Mouse (Mus musculus) embryonic facial prominence, embryonic 12.5 days (tissue): ENCODE data around the gene Cys1. TPM values are rescaled to one million over a fixed set of nuclear protein-coding genes. Genes with fewer than 3 reads are reported as not detected.
"Not testable (repeated sequence)": the region's sequence is repeated elsewhere in the genome, so short reads cannot be mapped to it uniquely, and the experiment has no call there.

Source experiments
- ATAC-seq: fragments of 200-750 bp; cut with Nextera tagmentation; 2 replicates; pipeline ENCODE4 v1.8.0; 2017; ENCODE audit not compliant: insufficient number of reproducible peaks, insufficient read depth, low FRiP score, low TSS enrichment
- H3K27ac ChIP-seq: fragments of 300-500 bp; sonication (generic); 2 replicates; pipeline ENCODE4 v1.5.1; 2016; ENCODE audit warnings: mild to moderate bottlenecking
- H3K27me3 ChIP-seq: fragments of 300-500 bp; sonication (generic); 2 replicates; pipeline ENCODE4 v1.6.1; 2016; ENCODE audit warnings: mild to moderate bottlenecking, moderate library complexity
- H3K36me3 ChIP-seq: fragments of 300-500 bp; sonication (generic); 2 replicates; pipeline ENCODE4 v1.6.1; 2016; ENCODE audit warnings: mild to moderate bottlenecking
- H3K4me1 ChIP-seq: fragments of 300-500 bp; sonication (generic); 2 replicates; pipeline ENCODE4 v1.6.1; 2016
- H3K4me2 ChIP-seq: fragments of 300-500 bp; sonication (generic); replicated peaks from 2 replicates; pipeline ENCODE4 v1.6.1; 2016; ENCODE audit warnings: mild to moderate bottlenecking, moderate library complexity
- H3K4me3 ChIP-seq: fragments of 300-500 bp; sonication (generic); 2 replicates; pipeline ENCODE4 v1.5.1; 2016; ENCODE audit warnings: mild to moderate bottlenecking
- H3K9ac ChIP-seq: fragments of 300-500 bp; sonication (generic); 2 replicates; pipeline ENCODE4 v1.6.1; 2016; ENCODE audit warnings: mild to moderate bottlenecking, moderate library complexity
- H3K9me3 ChIP-seq: fragments of 300-500 bp; sonication (generic); 2 replicates; pipeline ENCODE4 v1.6.1; 2016; ENCODE audit warnings: mild to moderate bottlenecking, moderate library complexity
- WGBS: fragments of 180-500 bp; shearing (Covaris S2); methylation state at CpG from one replicate; pipeline ENCODE4 v1.1.7; 2016; 5-methylcytosine and 5-hydroxymethylcytosine counted together
- polyA plus RNA-seq: library from polyadenylated mRNA; unstranded; fragments of >200 nt; fragmentation: Nextera tagmentation; extraction: Ambion mirVana; gene quantifications from 2 replicates; pipeline ENCODE4 v1.2.1, GENCODE M21; 2016

Cys1 gene
- polyA plus RNA-seq, 1 experiment from 2014 or later = 2.6 TPM

GRCm38 (mm10) chr12:24708824-24709218, 27.2 kb upstream of the Cys1 start:
- peak overlapping the region; percentile 87 for H3K27ac ChIP-seq
- H3K4me1 ChIP-seq = peaks cover 25% of the 10 kb centered on the region; the same call in 1 of the 2 replicates
- WGBS = under 1% methylated on average over 17 of the region's 17 CpGs
- no peak for ATAC-seq
- H3K9me3 ChIP-seq = no peaks in the 10 kb centered on the region
- peak overlapping the region; percentile 90 for H3K4me2 ChIP-seq
- H3K27me3 ChIP-seq = no peaks in the 10 kb centered on the region
- peaks cover 31% of the 10 kb centered on the region for H3K36me3 ChIP-seq
- peak overlapping the region; percentile 85 for H3K9ac ChIP-seq
- peak overlapping the region; percentile 94 for H3K4me3 ChIP-seq

DNA sequence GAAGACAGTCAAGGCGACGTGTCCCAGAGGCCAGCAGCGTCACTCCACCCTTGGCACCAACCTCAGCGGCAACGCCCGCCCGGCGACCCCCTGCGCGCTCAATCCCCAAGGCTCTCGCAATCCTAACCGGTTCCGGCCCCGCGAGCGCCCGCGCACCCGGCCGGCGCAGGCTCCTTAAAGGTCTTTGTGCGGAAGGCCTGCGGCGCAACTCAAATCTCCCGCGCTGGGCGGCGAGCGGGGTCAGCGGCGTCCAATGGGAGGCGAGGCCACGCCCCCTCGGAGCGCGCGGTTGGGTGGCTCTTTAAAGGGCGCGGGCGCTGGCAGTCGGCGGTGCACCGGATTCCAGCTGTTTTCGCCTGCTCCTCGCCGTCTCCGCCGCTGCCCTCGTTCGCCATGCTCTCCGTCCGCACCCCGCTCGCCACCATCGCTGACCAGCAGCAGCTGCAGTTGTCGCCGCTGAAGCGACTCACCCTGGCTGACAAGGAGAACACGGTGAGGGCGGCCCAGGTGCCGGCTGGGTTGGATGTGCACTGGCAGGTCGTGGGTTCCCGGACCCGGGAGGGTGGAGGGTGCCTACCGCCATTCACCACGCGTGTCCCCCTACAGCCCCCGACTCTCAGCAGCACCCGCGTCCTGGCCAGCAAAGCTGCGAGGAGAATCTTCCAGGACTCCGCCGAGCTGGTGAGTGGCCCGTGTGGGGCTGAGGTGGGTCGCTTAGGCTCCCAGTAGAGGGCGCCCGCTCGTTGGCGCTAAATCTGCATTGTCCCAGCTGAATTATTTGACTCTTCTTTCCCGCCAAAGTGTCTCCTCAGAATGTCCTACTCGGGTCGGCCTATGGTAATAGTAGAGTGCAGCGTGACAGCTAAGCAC, 26.6 kb upstream of the Cys1 start, which contains the start of gene Rrm2:
Rrm2 (plus strand) TSS at position 288 of the 870 bp plus-strand sequence.
- no peaks in the 10 kb centered on the region for H3K9me3 ChIP-seq
- peak; percentile 82 for ATAC-seq
- H3K27me3 ChIP-seq = no peaks in the 10 kb centered on the region
- peak within 1 kb of the TSS; percentile 90 for H3K4me2 ChIP-seq
- peaks cover 25% of the 10 kb centered on the region; the same call in 1 of the 2 replicates for H3K4me1 ChIP-seq
- peak within 1 kb of the TSS; percentile 85 for H3K9ac ChIP-seq
- H3K27ac ChIP-seq = peak within 1 kb of the TSS; percentile 87
- H3K4me3 ChIP-seq = peak within 1 kb of the TSS; percentile 94
- under 1% methylated on average over 79 of the region's 83 CpGs for WGBS
- peaks cover 28% of the 10 kb centered on the region for H3K36me3 ChIP-seq

DNA sequence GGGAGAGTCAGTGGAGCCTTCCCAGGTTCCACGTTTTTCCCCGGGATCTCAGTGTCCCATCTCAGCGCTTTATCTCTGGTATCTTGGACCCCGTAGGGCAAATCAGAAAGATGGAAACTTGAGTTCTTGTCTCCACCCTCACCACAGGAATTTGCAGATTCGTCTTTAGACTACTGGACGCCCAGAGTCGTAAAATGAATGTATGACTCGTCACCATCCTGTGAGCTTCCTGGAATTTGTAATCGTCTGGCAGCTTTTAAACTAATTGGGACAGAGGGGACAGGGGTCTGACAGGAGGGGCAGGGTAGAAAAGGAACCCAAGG, 25.8 kb upstream of the Cys1 start:
- H3K36me3 ChIP-seq = peaks cover 21% of the 10 kb centered on the region
- no peak for ATAC-seq
- H3K4me3 ChIP-seq = peak overlapping the region; percentile 94
- peaks cover 25% of the 10 kb centered on the region; the same call in 1 of the 2 replicates for H3K4me1 ChIP-seq
- no peaks in the 10 kb centered on the region for H3K9me3 ChIP-seq
- peak overlapping the region; percentile 90 for H3K4me2 ChIP-seq
- H3K9ac ChIP-seq = peak overlapping the region; percentile 85
- WGBS = under 1% methylated on average over 9 of the region's 9 CpGs
- H3K27ac ChIP-seq = peak overlapping the region; percentile 87
- no peaks in the 10 kb centered on the region for H3K27me3 ChIP-seq

DNA sequence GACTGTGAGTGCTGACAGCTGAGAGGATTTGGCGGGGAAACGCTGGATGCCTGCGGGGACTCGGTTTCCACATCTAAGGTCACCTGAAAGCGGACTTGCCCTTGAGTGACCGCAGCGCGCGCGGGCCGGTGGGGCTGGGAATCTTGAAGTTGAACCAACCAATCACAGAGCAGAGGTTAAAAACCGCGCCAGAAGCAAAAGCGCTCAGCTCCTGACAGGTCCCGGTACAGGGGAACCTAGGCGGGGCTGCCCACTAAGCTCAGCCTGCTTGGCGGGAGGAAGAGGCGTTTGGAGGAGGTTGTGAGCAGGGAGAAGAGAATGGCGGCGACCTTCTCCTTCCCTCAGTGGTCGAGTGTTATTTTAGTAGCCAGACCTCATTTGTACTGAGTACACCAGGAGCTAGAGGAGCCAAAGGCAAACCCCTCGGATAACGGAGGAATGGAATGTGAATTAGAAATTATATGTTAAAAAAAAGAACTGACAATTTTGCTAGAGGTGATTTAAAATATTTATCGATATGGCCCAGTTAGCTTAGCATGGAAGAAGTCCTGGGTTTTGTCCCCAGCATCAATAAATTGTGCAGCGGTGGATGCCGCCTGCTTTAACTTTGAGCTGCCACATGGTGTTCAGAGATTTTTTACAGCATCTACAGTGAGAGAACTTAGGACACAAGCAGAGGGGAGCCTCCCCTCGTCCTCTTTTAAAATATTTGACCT, 25.3 kb upstream of the Cys1 start:
- no peaks in the 10 kb centered on the region for H3K9me3 ChIP-seq
- H3K4me2 ChIP-seq = peak overlapping the region; percentile 90
- H3K27me3 ChIP-seq = no peaks in the 10 kb centered on the region
- peak overlapping the region; percentile 94 for H3K4me3 ChIP-seq
- H3K9ac ChIP-seq = peak overlapping the region; percentile 85
- peaks cover 23% of the 10 kb centered on the region; the same call in 1 of the 2 replicates for H3K4me1 ChIP-seq
- no peak for ATAC-seq
- peak overlapping the region; percentile 87 for H3K27ac ChIP-seq
- WGBS = under 1% methylated on average over 27 of the region's 27 CpGs
- H3K36me3 ChIP-seq = peaks cover 15% of the 10 kb centered on the region

DNA sequence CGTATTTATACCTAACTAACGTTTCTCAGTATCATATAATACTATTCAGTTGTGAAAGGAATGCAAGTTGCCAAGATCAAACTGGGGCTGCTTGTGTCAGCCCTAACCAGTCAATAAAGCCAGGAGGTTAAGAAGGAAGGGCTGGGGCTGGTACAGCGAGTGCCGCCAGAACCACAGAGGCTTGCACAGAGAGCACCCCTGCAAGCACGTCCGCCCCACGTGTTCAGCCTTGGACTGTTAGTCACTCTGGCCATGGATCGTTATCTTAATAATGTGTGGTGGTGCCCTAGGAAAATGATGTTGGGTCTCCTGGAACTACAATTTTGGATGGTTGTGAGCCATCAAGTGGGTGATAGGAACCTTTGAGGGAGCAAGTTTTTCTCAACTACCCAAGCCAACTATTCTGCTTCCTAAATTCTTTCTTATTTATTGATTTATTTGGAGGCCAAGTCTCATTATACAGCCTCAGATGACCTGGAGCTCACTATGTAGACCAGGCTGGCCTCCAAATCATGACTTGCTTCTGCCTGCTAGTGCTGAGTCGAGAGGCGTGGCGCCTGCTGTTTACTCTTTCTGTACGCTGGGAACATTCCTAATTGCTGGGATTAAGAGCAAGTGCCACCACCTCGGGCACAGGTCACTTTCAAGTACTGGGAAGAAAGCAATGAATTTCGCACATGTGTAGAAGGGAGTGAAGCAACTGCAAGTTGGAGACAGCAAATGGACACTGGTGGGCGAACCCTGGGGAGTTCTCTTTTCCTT, 24.1 kb upstream of the Cys1 start:
- WGBS = 85% methylated on average over 15 of the region's 15 CpGs
- H3K4me2 ChIP-seq = no peak overlapping the region; the same call in 1 of the 2 replicates
- H3K4me3 ChIP-seq = no peak overlapping the region
- no peak overlapping the region for H3K27ac ChIP-seq
- no peak for ATAC-seq
- H3K27me3 ChIP-seq = no peaks in the 10 kb centered on the region
- no peaks in the 10 kb centered on the region for H3K9me3 ChIP-seq
- peaks cover 13% of the 10 kb centered on the region; the same call in 1 of the 2 replicates for H3K4me1 ChIP-seq
- 0 out of 2 replicates have a peak, but pooled peaks cover 3% of the 10 kb centered on the region for H3K36me3 ChIP-seq
- H3K9ac ChIP-seq = no peak overlapping the region

- 80% methylated on average over 3 of the region's 3 CpGs for WGBS
- H3K36me3 ChIP-seq = no peaks in the 10 kb centered on the region
- H3K27ac ChIP-seq = no peak overlapping the region
- no peak overlapping the region for H3K9ac ChIP-seq
- H3K9me3 ChIP-seq = no peaks in the 10 kb centered on the region
- no peak for ATAC-seq
- H3K27me3 ChIP-seq = no peaks in the 10 kb centered on the region
- 0 out of 2 replicates have a peak, but pooled peaks cover 3% of the 10 kb centered on the region for H3K4me1 ChIP-seq
- H3K4me2 ChIP-seq = no peak overlapping the region
- H3K4me3 ChIP-seq = no peak overlapping the region
Observed at GRCm38 (mm10) chr12:24703013-24703412, 21.4 kb upstream of the Cys1 start.

DNA sequence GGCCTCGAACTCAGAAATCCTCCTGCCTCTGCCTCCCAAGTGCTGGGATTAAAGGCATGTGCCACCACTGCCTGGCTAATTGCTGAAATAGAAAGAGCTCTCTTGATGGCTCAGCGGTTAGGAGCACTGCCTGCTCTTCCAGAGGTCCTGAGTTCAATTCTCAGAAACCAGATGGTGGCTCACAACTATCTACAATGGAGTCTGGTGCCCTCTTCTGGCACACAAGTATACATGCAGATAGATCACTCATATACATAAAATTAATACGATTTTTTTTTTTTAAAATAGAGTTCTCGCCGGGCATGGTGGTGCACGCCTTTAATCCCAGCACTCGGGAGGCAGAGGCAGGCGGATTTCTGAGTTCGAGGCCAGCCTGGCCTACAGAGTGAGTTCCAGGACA, 20.0 kb upstream of the Cys1 start:
- not testable (repeated sequence) for H3K9me3 ChIP-seq, H3K27me3 ChIP-seq, H3K27ac ChIP-seq, ATAC-seq, H3K4me2 ChIP-seq, H3K4me3 ChIP-seq, H3K9ac ChIP-seq, H3K36me3 ChIP-seq, H3K4me1 ChIP-seq
- 88% methylated on average over 9 of the region's 9 CpGs for WGBS

DNA sequence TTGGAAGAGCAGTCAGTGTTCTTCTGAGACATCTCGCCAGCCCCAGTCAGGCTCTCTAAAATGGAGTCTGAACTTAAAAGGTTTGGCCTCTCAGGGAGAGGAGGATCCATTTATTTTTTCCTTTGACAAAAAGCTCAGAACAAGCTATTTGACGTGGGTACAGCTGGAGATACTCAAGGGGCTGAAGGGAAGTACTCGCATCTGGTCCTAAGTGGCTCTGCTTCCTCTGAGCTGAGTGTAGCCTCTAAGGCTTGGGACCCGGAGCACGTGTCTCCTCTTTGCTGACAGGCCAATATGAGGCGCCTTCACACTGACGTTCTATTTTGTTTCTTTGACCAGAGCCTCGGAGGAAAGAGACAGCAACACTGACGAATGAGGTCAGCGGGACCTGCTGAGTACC, 18.0 kb upstream of the Cys1 start:
- no peak for ATAC-seq
- no peak overlapping the region for H3K4me3 ChIP-seq
- H3K27me3 ChIP-seq = no peaks in the 10 kb centered on the region
- no peak overlapping the region for H3K9ac ChIP-seq
- no peaks in the 10 kb centered on the region for H3K36me3 ChIP-seq
- WGBS = 70% methylated on average over 10 of the region's 10 CpGs
- no peaks in the 10 kb centered on the region for H3K9me3 ChIP-seq
- no peaks in the 10 kb centered on the region for H3K4me1 ChIP-seq
- H3K4me2 ChIP-seq = no peak overlapping the region
- no peak overlapping the region for H3K27ac ChIP-seq

DNA sequence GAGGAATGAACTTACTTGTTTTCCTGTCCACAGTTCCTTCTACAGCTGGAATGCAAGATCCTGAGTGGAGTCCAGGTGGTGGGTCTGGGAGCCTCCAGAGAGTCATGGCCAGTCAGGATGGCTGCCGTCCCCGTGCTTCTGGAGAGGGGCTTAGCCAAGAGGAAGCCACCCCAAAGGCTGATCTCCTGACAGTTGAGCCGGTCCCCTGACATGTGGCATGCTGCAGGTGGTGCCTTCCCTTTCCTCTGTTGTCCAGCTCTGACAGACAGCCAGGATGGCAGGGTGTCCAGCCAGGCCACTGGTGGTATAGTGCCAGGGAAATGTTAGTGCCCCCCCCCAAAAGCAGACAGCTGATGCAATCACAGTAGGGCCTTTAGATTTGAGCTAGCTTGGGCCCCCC, 16.9 kb upstream of the Cys1 start:
- no peaks in the 10 kb centered on the region for H3K4me1 ChIP-seq
- ATAC-seq = no peak
- H3K36me3 ChIP-seq = no peaks in the 10 kb centered on the region
- no peaks in the 10 kb centered on the region for H3K27me3 ChIP-seq
- H3K27ac ChIP-seq = no peak overlapping the region
- no peak overlapping the region for H3K4me2 ChIP-seq
- no peak overlapping the region for H3K9ac ChIP-seq
- H3K4me3 ChIP-seq = no peak overlapping the region
- 62% methylated on average over 3 of the region's 3 CpGs for WGBS
- no peaks in the 10 kb centered on the region for H3K9me3 ChIP-seq

- Histone ChIP-seq H3K4me2 (no peak overlapping the region), H3K9ac (no peak overlapping the region), H3K36me3 (no peaks in the 10 kb centered on the region), H3K27ac (no peak overlapping the region), H3K4me1 (no peaks in the 10 kb centered on the region), H3K9me3 (no peaks in the 10 kb centered on the region), H3K4me3 (no peak overlapping the region), H3K27me3 (no peaks in the 10 kb centered on the region)
- 0 out of 2 replicates have a peak, but pooled peaks have one; percentile 57 for ATAC-seq
- WGBS = 62% methylated on average over 8 of the region's 8 CpGs
Observed at GRCm38 (mm10) chr12:24697484-24698204, 16.0 kb upstream of the Cys1 start.
